Mouse (Mus musculus): ENCODE measurements around the gene Rgs3. TPM values are rescaled to one million over a fixed set of nuclear protein-coding genes. Genes with fewer than 3 reads are reported as not detected.

Rgs3 gene
- total RNA-seq, 4 experiments from 2014 or later: 4.3 to 7.5 (median 5.9) TPM

DNA sequence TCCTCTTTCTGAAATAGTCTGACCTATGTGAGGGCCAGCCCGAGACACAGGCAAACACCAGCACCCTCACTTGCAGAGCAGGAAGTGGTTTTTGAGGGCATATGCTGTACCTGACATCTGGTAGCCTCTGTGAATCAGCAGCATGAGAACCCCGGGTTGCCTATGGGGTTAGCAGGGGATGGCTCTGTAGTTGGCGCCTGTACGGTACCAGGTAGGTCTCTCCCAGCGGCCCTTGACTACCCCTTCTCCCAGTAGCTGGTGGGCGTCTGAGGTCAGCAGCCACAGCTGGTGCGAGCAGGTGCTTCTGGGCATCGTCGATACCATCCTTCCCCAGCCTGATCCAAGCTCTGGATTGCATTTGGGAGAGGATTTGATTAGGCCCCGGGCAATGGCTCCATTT lies 125.6 kb downstream of the Rgs3 start:
- DNase-seq (ENCODE audit: low spot score in 2 of 2): no peak

DNA sequence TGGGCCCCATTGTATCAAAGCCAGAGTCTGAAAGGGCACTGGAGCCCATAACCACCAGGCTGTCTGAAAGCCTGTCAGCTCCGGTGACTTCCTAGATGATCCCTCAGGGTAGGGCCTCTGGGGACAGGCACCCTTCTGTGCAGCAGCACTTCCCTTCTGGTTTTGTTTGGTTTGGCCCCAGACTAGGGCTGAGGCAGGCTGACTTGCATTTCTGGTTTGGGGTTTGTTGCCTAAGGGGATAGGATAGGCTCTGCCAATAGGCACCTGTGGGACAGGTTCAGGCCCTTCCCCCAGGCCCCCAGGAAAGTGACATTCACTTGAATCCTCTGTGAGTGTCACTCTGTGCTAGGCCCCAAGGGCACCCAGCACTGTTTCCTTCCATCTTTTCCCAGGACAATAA lies 127.1 kb downstream of the Rgs3 start:
- no peak for DNase-seq (ENCODE audit: low spot score in 2 of 2)

DNA sequence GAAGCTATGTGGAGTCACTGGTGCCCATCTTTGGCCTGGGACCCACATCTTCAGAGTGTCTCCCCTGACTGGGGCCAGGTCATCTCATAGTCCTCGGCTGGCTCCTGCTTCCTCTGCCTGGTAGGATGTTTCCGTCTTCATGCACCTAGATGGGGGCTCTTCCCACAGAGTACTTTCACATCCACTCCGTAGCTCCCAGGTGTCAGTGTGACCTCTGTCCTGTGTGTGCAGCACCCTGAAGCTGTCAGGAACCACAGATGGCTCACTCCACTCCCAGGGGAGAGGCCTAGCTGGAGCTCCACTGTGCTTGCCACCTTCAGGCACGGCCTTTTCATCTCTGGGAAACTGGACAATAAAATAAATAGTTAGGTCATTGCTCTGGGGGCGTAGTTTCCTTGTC lies 128.5 kb downstream of the Rgs3 start:
- DNase-seq (ENCODE audit: low spot score in 2 of 2): no peak

DNA sequence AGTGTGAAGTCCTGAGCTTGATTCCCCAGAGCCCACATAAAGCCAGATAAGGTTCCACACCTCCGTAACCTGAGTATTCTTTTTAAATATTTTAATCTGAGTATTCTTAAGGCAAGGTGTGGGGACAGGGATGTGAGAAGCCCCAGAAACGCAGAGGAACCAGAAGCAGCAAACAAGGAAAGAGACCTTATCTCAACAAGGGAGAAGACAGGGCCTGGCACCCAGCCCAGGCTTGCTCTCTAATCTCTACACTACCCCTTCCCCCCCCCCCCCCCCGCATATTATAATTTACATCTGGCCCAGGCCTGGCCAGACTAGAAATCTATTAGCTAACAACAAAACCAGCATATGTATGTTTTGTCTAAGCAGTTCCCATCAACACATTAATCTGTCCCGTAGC lies 131.3 kb downstream of the Rgs3 start:
- no peak for DNase-seq (ENCODE audit: low spot score in 2 of 2)

DNA sequence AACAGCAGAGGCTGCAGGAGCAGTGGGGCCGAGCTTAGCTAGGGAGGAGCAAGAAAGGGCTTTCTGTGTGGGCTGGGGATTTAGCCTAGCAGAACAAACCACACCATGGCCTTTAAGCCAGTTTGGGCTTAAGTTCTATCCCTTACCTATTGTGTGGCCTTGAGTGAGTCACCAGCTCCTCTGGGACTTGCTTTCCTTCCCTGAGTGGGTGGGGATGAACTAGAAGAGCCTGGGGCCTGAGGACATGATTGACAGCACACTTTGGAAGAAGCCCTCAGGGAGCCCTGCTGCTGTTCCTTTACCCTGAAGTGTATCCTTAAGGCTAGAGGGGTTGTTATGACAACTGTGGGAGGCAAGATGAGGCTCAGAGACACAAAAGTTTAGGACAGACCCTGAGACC lies 132.0 kb downstream of the Rgs3 start:
- no peak for DNase-seq (ENCODE audit: low spot score in 2 of 2)

DNA sequence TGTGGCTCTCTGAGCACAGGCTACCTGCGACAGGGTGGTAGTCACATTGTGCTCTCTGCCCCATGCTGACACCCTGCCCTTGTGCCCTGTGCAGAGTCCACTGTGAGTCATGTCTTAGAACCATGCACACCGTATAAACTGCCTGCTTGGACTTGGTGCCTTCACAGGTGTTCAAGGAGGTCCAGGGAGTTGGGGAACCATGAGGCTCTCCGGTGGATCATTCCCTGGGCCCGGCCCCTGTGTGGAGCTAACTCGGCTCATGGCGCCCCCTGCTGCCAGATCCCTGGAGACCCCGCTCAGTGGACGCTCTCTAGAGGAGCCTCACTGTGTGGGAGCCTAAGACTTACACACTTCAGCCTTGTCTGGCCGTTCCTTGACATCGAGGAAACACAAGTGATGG lies 134.2 kb downstream of the Rgs3 start:
- DNase-seq (ENCODE audit: low spot score in 2 of 2): no peak

DNA sequence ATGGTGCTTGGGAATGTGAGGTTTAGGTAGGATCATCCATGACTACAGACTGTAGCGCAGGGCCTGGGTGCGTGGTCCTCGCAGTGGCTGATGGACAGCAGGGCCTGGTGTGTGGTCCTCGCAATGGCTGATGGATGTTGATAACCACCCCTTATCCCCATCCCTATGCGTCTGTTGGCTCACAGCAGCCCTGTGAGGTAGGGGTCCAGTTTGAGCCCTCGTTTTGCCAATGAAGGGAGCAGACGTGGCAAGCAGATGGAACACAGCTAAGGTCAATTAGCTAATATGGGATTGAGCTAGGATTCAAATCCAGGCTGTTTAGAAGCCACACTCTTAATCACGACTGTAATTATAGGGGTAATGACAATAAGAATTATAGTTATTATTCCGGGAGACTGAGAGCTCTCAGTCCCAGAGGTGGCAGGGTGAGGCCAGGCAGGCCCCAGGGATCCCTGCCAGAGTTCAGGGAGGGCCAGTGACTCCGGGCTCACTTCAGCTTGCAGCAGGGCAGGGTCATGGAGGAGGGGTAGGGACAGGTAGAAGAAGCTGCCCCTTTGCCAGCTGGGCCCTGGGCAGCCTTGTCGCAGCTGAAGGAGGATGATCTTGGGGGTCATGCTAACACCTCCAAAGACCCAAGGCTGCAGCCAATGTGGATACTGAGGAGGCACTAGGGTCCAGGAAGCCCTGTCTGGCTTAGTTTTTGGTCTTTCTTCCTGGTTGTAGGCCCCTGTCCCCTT lies 135.2 kb downstream of the Rgs3 start:
- DNase-seq (ENCODE audit: low spot score in 2 of 2): no peak

DNA sequence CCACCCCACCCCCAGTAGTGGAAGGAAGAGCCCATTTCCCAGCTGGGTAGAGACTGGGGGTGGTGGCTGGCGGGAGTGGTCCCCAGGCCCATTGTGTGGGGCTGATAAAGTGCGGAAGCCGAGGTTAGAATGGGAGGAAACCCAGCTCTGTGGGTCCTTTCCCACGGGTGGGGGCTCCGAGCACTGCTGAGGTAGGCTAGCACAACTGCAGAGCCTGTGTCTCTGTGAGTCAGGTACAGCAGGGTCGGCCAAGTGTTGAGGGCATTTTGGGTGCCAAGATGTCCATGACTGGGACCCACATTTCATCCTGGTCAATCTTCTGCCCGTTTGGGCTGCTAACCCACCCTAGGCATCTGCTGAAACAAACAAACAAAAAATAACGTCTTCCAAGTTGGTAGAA lies 135.9 kb downstream of the Rgs3 start:
- DNase-seq (ENCODE audit: low spot score in 2 of 2): no peak

DNA sequence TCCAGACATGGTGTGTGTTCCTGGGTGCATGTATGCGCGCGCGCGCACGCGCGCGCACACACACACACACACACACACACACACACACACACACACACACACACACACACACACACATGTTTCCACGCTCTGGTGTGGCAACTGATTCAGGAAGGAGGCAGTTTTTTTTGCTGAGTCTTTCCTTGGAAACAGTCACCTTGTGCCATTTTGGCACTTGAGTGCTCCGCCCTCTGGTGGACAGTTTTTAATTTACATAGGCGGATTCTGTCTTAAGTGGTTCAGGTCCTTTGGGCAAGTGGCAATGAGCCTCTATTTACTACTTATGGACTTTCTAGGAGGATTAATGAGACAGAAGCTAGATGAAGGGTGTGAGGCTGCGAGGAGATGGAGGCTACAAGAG lies 136.3 kb downstream of the Rgs3 start:
- DNase-seq (ENCODE audit: low spot score in 2 of 2): no peak

DNA sequence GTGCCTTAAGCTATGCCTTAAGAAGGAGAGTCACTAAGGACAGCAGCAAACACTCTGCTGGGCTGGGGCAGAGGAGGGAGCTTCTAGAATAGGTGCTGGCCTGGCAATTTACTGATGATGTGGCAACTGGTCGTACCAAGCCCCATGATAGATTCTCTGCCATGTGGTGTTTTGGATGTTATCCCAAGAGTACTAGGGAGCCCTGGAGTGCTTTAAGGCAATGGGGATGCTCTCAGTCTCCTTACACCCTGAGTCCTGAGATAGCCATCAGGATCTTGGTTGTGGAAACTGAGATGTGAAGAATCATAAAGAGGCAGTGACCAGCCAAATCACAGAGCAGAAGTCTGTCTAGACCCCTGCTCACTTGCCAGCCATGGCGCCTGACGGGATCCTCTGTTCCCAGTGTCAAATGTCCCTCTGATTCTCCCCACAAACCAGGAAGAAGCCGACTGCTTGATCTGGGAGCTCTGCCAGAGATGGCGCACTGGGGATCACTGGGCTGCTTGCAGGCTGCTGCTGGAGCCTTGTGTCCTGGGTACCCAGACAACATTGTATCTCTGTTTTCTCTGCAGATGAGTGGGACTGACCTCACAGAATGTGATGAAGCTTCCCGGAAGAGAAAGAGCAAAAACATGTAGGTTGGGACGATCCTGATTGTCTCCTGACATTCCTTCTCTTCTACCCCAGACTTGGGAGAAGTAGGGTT lies 137.2 kb downstream of the Rgs3 start:
- DNase-seq (ENCODE audit: low spot score in 2 of 2): peak in 1 of 2 experiments; percentile 44

DNA sequence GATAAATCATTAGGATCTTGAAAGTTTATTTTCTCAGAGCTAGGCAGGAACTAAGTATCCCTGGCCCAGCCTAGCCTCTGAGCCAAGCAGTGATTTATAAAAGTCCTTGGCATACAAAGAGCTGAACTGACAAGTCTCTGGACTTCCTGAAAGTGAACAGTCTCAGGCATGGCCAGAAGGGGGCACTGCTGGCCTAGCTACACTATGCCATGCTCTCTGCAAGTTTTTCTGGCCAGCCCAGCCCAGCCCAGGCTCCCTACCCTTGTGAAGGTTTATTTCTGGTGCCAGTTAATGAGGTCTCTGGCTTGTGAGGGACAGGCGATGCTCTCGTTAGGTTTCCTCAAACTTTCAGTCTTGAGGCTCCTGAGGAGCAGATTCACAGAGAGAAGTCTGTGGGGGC lies 137.8 kb downstream of the Rgs3 start:
- DNase-seq (ENCODE audit: low spot score in 2 of 2): peak; percentile 90 to 91

DNA sequence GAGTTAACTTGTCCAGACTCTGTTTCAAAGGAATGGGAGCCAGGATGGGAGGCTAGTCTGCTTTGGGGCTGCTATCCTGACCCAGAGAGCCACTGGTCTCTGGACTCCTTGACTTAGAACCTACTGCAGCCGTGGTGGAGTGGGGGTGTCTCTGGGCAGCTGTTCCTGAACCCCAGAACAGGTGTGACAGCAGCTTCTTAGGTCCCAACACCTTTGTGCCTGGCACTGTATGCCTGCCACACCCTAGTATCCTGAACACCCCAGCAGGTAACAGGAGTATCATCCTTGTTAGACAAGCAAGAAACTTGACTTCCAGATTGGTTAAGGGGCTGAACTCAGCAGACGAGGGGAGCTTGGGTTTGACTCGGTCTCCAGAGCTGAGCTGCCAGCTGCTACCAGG lies 138.9 kb downstream of the Rgs3 start:
- DNase-seq (ENCODE audit: low spot score in 2 of 2): no peak

DNA sequence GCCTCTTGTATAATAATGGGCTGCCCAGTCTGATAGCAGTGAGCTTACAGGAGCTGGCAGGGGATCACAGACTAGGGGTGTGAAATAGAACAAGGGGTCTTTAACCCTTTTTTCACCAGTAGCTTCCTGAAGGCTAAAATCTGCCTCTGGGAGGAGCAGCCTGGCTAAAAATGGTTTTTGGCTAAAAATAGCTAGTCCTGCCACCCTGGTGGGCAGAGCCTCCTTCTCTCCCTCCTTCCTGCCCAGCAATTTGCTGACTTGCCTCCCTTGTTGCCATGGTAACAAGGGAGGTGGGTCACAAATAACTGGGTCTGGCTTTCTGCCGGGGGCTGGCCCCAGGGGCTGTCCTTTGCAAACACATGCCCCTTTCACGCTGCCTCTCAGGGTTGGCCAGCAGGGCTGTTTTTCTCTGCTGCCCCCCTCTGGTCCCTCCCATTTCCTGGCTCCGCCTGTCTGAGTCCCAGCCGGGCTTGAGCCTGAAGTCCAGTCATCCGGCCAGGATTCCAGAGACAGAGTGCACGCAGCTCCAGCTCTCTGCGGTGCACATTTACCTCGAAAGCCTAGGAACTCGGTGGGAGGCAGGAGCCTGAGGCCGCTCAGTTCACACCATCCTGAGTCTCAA lies 139.7 kb downstream of the Rgs3 start:
- DNase-seq (ENCODE audit: low spot score in 2 of 2): peak; percentile 83 to 92

DNA sequence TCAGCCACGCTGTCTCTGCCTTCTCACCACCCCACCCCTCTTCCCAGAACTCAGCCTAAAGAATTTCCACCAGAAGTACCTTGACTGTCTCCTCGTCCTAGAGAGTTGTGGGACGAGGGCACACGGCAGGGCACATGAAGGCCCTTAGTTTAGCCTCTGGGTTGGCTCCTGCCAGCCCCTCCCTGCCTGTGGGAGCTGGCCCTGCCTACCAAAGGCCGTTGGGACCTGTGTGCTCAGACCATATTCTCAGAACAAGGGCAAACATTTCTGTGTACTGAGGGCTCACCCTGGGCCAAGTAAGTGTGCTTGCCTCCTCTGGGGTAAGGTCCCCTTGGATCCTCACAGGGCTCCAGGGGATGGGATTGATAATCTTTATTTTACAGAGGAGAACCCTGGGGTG lies 140.8 kb downstream of the Rgs3 start:
- no peak for DNase-seq (ENCODE audit: low spot score in 2 of 2)

DNA sequence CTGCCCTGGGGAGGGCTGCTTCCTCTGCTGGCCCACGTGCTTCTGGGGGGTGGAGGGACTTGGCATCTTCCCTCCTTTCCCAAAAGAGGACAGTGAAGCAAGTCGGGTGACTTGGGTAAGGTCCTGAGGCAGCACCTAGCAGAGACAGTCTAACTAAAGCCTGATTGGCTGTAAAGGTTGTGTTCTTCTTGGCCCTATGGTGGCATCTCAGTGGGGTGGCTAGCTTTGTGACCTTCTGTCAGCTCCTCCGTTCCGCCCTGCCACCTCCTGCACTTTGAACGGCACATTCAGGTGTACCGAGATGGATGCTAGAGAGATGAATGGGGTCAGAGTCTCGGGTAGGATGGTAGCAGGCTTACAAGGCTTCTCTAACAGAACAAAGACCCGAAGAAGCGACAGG lies 143.5 kb downstream of the Rgs3 start:
- no peak for DNase-seq (ENCODE audit: low spot score in 2 of 2)

DNA sequence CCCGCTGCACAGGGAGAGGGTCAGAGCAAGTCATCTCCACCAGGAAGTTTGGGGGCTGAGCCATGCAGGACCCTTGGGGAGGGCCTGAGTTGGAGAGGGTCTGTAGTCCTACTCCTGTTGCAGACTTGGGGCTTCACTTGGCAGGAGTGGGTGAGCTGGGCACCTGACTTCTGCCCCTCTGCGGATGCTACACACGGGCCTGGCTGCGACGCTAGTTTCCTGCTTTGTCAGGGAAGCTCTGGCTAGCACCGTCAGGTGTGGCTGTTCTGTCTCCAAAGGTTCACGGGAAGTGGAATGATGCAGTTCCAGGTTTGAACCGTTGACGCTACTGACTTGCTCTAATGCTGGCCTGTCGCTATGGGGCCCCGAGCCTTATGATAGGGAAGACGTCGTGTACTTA lies 144.6 kb downstream of the Rgs3 start:
- no peak for DNase-seq (ENCODE audit: low spot score in 2 of 2)

DNA sequence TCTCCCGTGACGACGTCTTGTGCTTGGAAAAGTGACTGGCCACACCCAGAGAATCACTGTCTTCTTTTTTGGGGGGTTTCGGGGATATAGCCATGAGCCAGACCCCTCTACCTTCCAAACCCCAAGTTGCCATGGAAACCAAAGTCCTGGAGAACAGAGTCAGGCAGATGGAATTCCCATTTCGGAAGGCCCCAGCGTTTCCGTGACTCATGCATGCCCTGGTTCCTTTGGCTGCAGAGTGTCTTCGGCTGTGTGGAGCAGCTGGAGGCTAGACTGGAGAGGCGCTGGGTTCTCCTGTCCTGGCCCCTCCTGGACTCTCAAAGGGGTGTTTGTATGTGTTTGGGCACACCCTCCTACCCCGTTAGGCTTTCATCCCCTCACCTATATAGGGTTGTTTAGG lies 145.4 kb downstream of the Rgs3 start:
- no peak for DNase-seq (ENCODE audit: low spot score in 2 of 2)

DNA sequence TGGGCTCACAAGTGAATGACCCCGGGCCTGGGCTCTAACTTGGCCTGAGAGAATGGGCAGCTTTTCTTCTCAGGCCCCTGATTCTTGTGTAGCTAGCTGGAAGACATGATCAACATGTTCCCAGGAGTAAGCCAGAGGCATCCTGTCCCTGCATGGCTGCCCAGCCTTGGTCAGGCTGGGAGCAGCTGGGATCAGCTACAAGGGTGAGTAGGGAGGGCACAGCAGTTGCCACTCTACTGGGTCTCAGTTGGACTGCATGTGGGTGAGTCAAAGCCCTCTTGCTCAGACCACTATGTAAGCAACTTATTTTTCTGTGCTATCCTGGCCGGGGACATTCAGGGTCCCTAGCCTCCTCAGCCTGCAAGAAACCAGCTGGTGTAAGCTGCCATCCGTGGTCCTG lies 146.1 kb downstream of the Rgs3 start:
- DNase-seq (ENCODE audit: low spot score in 2 of 2): no peak

DNA sequence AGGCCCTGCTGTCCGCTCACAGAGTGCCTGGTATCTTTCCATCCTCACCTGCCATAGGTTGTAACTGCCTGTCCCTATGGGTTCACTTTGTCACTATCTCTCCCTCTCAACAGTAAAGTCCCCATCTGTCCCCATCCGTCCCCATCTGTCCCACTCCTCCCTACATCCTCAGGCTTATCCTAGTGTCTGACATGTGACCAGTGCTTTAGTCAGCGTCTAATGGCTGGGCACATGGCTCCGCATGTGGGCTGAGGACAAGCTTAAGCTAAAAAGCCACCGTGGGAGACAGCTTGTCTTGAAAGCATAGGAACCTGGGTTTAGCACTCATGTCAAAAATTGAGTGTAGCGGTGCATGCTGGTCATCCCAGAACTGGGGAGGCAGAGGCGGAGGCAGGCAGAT lies 148.4 kb downstream of the Rgs3 start:
- DNase-seq (ENCODE audit: low spot score in 2 of 2): no peak

DNA sequence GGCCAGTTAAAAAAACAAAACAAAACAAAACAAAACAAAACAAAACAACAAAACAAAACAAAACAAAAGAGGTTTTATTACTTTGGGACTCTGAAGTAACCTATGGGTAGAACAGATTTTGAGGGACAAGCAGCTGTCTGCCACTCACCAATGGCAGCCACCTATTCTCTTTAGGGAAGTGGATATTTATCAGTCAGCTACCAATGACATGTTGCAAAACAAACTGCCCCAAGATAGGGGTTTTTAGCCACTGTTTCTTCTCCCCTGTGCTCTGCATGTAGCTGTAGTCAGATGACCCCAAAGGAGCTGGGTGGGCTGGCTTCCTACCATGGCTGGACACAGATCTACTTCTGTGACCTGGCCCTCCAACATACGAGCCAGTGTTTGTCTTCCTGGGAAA lies 149.3 kb downstream of the Rgs3 start:
- no peak for DNase-seq (ENCODE audit: low spot score in 2 of 2)

DNA sequence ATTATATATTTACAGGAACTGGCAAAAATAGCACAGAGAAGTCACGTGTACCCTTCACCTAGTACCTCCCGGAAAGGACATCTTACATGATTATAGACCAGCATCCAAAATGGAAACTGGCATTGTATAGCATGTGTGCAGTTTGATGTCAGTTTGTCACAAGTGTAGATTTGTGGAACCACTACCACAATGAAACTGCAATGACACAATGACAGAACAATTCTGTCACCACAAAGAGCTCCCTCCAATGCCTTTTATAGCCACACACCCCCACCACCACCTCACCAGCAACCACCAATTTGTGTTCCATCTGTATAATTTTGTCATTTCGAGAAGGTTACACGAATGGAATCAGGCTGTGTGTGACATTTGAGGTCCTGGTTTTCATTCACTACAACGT lies 149.8 kb downstream of the Rgs3 start:
- no peak for DNase-seq (ENCODE audit: low spot score in 2 of 2)

DNA sequence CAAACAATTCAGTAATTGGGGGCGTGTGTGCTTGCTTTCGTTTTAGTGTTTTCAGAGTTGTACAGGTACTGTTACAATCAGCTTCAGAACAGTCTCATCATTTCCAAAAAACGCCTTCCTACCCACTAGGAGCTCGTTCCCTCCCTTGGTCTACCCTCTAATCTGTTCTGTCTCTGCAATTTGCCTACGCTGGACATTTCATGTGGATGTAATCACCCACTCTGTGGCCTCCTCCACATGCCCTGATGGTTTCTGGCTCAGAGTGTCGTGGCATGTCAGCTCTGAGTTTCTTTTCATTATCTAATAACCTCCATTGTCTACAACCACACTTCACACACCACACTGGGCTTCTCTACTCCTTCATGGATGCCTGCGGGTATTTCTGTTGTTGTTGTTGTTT lies 151.5 kb downstream of the Rgs3 start:
- DNase-seq (ENCODE audit: low spot score in 2 of 2): no peak

DNA sequence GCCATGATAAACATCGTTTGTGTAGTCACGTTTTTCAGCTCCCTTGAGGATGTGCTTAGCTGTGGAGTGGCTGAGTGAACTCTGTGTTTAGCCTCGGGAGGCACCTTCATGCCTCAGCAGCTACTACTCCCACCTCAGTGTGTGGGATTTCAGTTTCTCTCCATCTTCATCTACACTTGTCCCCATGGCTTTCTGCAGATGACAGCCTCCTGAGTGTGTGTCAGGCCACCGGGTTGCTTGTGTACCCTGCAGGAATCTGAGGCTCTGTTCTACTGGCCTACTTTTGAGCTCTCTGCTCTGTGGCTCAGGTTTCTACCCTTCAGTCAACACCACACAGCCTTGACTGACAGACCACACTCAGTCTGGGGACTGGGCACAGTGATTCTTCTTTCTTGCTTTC lies 151.9 kb downstream of the Rgs3 start:
- no peak for DNase-seq (ENCODE audit: low spot score in 2 of 2)

All from gastrocnemius, adult 8-10 months (tissue).